ENCODE assay signal across 8 mouse cellular contexts in the genomic region with DNA sequence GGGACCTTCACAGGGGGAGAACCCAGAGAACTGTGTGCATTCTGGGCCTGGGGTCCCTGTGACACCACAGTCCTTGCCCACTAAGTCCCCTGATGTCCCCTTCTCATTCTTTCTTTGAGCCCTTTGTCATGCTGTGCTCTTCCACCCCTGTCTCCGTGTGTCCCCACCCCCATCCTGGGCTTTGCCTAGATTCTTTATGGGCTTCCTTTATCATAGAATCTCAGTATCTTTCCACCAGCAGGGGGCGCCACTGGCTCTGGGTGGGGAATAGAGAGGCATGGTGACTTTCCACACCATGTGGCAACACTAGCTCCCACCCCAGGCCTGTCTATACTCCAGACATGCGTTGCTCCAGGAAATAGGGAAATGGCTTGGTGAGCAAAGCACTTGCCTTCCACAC. TPM values are rescaled to one million over a fixed set of nuclear protein-coding genes. Genes with fewer than 3 reads are reported as not detected.
A peak's percentile ranks its signal among the peaks of the same experiment; 100 is the strongest.
DNase-seq lines count a peak whose midpoint lies in the region; ATAC-seq and TF ChIP-seq lines count a peak whose summit lies in the region.

No protein-coding gene starts in this region.

- H3K79me2 ChIP-seq in liver, adult 2 months (ENCODE audit: control insufficient read depth, insufficient read depth, low read length): no peaks in the 10 kb centered on the region

- peak; percentile 81 for DNase-seq in CD4-positive helper T cell, adult 2 months (ENCODE audit: low read depth, low spot score)
- DNase-seq in brain, embryonic 14.5 days (ENCODE audit: low read depth): peak; percentile 83
- peak; percentile 43 for DNase-seq in liver, adult 2 months (ENCODE audit: extremely low read depth, low read depth, low spot score)
- DNase-seq in spleen, postnatal 36 days (ENCODE audit: low spot score in 2 of 2): peak; percentile 82 to 91

- no peak overlapping the region for H3K4me2 ChIP-seq in heart, embryonic 12.5 days
- H3K4me2 ChIP-seq in kidney, embryonic 16.5 days (replicated peaks; ENCODE audit: low read depth, low read length): no peak overlapping the region

- peak; percentile 54 for ATAC-seq in erythroblast, adult 5-6 weeks (replicated peaks; ENCODE audit: low FRiP score, poor library complexity, severe bottlenecking)
- ATAC-seq in heart, embryonic 12.5 days (ENCODE audit: insufficient number of reproducible peaks, low FRiP score): peak; percentile 13; the same call in 1 of the 2 replicates
- ATAC-seq in kidney, embryonic 16.5 days (ENCODE audit: low FRiP score, low TSS enrichment): peak; percentile 55
- ATAC-seq in monocyte, adult 5-6 weeks (replicated peaks; ENCODE audit: insufficient number of reproducible peaks, low FRiP score, low TSS enrichment, poor library complexity, severe bottlenecking): peak; percentile 33; the same call in 1 of the 2 replicates

- no peaks in the 10 kb centered on the region for H3K27me3 ChIP-seq in heart, embryonic 12.5 days (replicated peaks)
- H3K27me3 ChIP-seq in kidney, embryonic 16.5 days (ENCODE audit: insufficient read depth, low read length): no peaks in the 10 kb centered on the region
- no peaks in the 10 kb centered on the region for H3K27me3 ChIP-seq in liver, adult 2 months (ENCODE audit: control insufficient read depth, insufficient read depth, low read length)

- peak; percentile 75 for TF ChIP-seq CTCF in brain, embryonic 14.5 days (IDR thresholded peaks at IDR 0.05; ENCODE audit: borderline replicate concordance, extremely low read depth, insufficient read depth, insufficient read length)
- peak; percentile 80 for TF ChIP-seq CTCF in liver, adult 2 months (IDR thresholded peaks at IDR 0.05; ENCODE audit: low read depth, low read length)

- 5% methylated on average over 3 of the region's 3 CpGs for WGBS in heart, embryonic 12.5 days
- 3% methylated on average over 3 of the region's 3 CpGs for WGBS in kidney, embryonic 16.5 days
- WGBS in liver, adult 2 months: 9% methylated on average over 3 of the region's 3 CpGs

- H3K9me3 ChIP-seq in heart, embryonic 12.5 days (replicated peaks): no peaks in the 10 kb centered on the region
- no peaks in the 10 kb centered on the region for H3K9me3 ChIP-seq in kidney, embryonic 16.5 days (ENCODE audit: low read length)

- H3K27ac ChIP-seq in heart, embryonic 12.5 days (ENCODE audit: poor library complexity, severe bottlenecking): no peak overlapping the region
- H3K27ac ChIP-seq in kidney, embryonic 16.5 days (ENCODE audit: low read length): peak overlapping the region; percentile 36; the same call in 1 of the 2 replicates
- H3K27ac ChIP-seq in liver, adult 2 months (replicated peaks; ENCODE audit: insufficient read depth, low read depth, low read length): no peak overlapping the region

- H3K4me3 ChIP-seq in heart, embryonic 12.5 days: no peak overlapping the region
- no peak overlapping the region for H3K4me3 ChIP-seq in kidney, embryonic 16.5 days (ENCODE audit: low read length)
- no peak overlapping the region for H3K4me3 ChIP-seq in liver, adult 2 months (ENCODE audit: insufficient read depth, low read depth, low read length)

- H3K4me1 ChIP-seq in heart, embryonic 12.5 days (replicated peaks): peaks cover 56% of the 10 kb centered on the region
- peaks cover 40% of the 10 kb centered on the region for H3K4me1 ChIP-seq in kidney, embryonic 16.5 days (ENCODE audit: insufficient read depth, low read length)
- H3K4me1 ChIP-seq in liver, adult 2 months (ENCODE audit: control insufficient read depth, insufficient read depth, low read length): peaks cover 12% of the 10 kb centered on the region

- no peak for TF ChIP-seq POLR2A in brain, embryonic 14.5 days (IDR thresholded peaks at IDR 0.05; ENCODE audit: borderline replicate concordance, extremely low read depth, insufficient read depth, insufficient read length, poor library complexity, severe bottlenecking)
- TF ChIP-seq POLR2A in liver, adult 2 months (IDR thresholded peaks at IDR 0.05; ENCODE audit: extremely low read depth, insufficient read depth, low read length): no peak

- H3K36me3 ChIP-seq in heart, embryonic 12.5 days: no peaks in the 10 kb centered on the region
- H3K36me3 ChIP-seq in kidney, embryonic 16.5 days (ENCODE audit: insufficient read depth, low read length): no peaks in the 10 kb centered on the region
- H3K36me3 ChIP-seq in liver, adult 2 months (ENCODE audit: control insufficient read depth, insufficient read depth, low read length): no peaks in the 10 kb centered on the region

- H3K9ac ChIP-seq in heart, embryonic 12.5 days: no peak overlapping the region
- H3K9ac ChIP-seq in kidney, embryonic 16.5 days (replicated peaks; ENCODE audit: low read length): 0 out of 2 replicates have a peak overlapping the region, but pooled peaks have one; percentile 47
- no peak overlapping the region for H3K9ac ChIP-seq in liver, adult 2 months (ENCODE audit: low read depth, low read length)

RNA-seq across cellular contexts. Expression of gene Lhpp, which starts 46.1 kb away (rescaled TPM):
- 27.4 and 33.8 TPM in 2 replicates for polyA plus RNA-seq in brain, embryonic 14.5 days (2012; rRNA removed)
- not detected in 2 replicates for total RNA-seq in erythroblast, adult 5-6 weeks (2015; ENCODE audit: low replicate concordance)
- total RNA-seq in erythroblast, adult 5-6 weeks (2017; ENCODE audit: low replicate concordance): 0.68 and 1.1 TPM in 2 replicates
- polyA plus RNA-seq in heart, embryonic 12.5 days (2016; fragmentation: Nextera tagmentation; extraction: Ambion mirVana): 23.5 and 23.6 TPM in 2 replicates
- polyA plus RNA-seq in kidney, embryonic 16.5 days (2015; fragmentation: Nextera tagmentation; extraction: Ambion mirVana): 23.1 and 24.3 TPM in 2 replicates
- total RNA-seq in liver, adult 2 months (2014; rRNA removed): 55.4 and 60.2 TPM in 2 replicates
- polyA plus RNA-seq in liver, adult 2 months (2012; rRNA removed): 137 and 166 TPM in 2 replicates
- total RNA-seq in monocyte, adult 5-6 weeks (2017): 2.8 to 6.0 TPM (median 4.2 TPM) in 3 replicates

RNA-seq across cellular contexts. Expression of gene Nkx1-2, which starts 57.1 kb away (rescaled TPM):
- 0.43 and 0.88 TPM in 2 replicates for polyA plus RNA-seq in brain, embryonic 14.5 days (2012; rRNA removed)
- not detected in 2 replicates for total RNA-seq in erythroblast, adult 5-6 weeks (2015; ENCODE audit: low replicate concordance)
- total RNA-seq in erythroblast, adult 5-6 weeks (2017; ENCODE audit: low replicate concordance): not detected in 2 replicates
- polyA plus RNA-seq in heart, embryonic 12.5 days (2016; fragmentation: Nextera tagmentation; extraction: Ambion mirVana): not detected in 2 replicates
- polyA plus RNA-seq in kidney, embryonic 16.5 days (2015; fragmentation: Nextera tagmentation; extraction: Ambion mirVana): not detected in 2 replicates
- total RNA-seq in liver, adult 2 months (2014; rRNA removed): not detected in 2 replicates
- polyA plus RNA-seq in liver, adult 2 months (2012; rRNA removed): 0.04 TPM in 1 of 2 replicates, not detected in the other
- not detected in 3 replicates for total RNA-seq in monocyte, adult 5-6 weeks (2017)
